Mouse (Mus musculus) G1E-ER4 (cell line): ENCODE data around the gene Med13l. TPM values are rescaled to one million over a fixed set of nuclear protein-coding genes. Genes with fewer than 3 reads are reported as not detected.

ENCODE experiments used
- GATA1 ChIP-seq: IDR thresholded peaks from one replicate; pipeline ENCODE4 v1.8.0; 2012; ENCODE audit warnings: low read length, inconsistent platforms
- polyA plus RNA-seq: library from polyadenylated mRNA; stranded (reverse); fragments of >175 nt; gene quantifications from 2 replicates; pipeline ENCODE4 v1.2.3, GENCODE M21; 2012

Gene Med13l
- polyA plus RNA-seq, 1 experiment: 4.9 TPM

DNA sequence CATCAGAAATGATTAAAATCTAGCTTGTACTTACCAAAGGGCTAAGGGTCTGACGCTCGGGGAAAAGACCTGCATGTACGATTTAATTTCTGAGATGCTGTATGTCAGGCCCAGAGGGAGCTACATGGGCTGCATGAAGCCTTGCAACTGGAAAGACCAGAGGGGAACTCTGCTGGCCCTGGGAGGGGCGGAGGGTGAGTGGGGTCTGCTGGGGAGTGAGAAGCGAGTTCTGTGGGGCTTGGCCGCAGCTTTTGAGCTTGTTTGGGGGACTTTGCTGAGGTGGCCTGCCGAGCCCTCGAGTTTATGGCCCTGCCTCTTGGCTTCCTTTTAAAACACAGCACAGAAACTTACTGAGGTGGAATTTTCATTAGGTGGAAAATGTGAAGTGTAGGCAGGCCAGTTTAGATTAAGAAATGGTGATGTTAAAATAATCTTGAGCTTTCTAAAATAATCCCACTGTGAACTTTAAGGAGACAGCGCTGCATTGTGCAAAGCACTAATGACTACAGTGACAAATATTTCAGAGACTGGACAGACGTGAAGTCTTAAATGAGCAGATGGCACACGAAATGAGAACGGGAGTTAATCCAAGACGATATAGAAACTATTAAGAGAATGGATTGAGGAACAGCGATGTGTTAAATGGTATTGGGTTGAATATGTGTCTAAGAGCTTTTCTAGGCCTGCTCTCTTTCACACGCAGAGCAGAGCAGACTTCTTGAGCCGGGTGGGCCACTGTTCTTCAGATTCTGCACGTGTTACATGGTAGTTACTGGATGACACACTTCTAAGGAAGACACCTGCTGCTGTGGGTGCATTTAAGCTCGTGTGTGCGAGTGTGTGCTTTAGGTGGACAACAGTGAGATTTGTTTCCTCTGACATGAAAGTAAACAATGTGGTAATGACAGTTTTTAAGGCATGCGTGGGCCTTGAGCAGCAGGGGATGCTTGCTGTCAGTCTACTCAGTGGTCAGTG lies 9.4 kb downstream of the Med13l start:
- TF ChIP-seq GATA1: no peak

DNA sequence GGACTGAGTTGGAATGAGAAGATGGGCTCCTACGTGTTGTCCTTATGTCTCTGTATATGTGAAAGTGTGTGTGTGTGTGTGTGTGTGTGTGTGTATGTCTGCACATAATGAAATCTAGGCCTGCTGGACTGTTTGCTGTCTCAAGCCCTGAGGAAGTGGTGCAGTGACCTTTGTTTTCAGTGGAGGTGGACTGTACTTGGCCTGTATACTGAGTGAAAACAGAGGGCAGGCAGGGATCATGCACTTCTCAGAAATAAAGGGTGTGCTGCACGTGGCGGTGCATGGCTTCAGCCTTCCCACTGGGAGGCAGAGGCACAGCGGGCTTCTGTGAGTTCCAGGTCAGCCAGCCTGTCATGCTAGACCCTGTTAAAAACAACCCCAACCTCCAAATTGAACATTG lies 11.0 kb downstream of the Med13l start:
- TF ChIP-seq GATA1: no peak

DNA sequence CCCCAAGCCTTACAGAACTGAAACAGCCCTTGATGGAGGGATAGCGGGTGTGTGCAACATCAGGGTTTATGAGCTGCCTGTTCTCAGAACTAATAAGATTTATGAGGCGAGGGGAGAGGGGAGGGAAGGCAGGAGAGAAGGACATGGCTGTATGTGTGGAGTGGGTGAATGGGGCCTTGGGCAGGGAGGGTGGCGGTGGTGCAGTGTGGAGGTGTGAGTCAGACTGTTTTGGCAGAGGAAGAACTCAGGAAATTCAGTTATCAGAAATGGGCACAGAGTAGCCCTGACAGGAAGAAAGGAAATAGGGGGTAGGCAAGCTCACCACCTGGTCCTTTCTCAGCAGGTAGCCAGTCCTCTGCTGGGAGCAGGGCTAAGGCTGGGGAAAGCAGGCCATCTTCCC lies 13.8 kb downstream of the Med13l start:
- TF ChIP-seq GATA1: no peak

DNA sequence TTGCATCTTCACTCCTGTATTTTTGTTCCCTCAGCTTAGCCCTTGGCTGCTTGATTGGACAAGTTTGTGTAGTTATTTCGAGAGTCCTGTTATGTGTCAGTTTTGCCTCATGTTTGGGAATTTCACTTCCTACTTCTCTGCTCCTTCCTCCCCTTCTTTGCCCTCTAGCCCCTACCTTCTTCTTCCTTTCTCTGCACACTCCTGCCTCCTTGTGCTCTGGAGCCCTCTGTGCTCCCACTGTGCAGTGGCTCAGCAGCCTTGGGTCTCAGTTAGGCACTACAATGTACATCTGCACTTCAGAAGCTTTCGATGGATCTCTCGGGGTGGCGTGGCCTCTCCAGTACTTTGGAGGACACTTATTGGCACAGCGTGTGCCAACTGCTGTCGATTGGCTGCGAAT lies 14.5 kb downstream of the Med13l start:
- TF ChIP-seq GATA1: no peak

DNA sequence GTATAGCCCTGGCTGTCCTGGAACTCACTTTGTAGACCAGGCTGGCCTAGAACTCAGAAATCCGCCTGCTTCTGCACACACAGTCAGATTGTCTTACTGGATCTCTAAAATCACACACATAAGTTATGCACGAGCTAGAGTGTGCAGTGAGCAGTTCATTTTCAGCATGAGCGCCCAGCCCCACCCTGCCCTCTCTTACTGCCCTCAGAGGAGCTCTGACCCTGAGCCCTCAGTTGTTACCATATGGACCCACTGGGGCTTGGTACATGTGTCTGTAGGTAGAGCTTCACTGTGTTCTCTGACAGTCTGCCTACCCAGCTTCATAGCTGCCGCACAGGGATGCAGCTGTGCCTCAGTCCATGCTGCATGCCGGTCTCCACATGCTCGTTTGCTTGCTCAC lies 15.4 kb downstream of the Med13l start:
- no peak for TF ChIP-seq GATA1

DNA sequence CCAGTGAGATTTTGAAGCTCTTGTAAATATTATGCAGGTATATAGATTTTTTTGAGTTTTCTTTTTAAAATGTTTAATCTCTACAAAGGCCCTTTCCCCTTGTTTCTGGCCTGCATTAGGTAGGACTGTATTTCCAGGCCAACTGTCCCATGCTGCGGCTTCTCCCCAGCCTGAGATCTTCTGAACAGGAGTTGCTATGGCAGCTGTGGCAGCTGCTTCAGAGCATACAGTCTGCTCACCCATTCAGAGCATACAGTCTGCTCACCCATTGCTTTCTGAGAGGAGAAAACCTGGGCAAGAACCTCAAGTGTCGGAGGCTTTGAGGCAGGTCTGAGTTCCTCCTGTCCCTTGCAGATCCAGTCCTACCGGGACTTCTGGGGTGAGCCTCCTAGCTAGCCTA lies 16.3 kb downstream of the Med13l start:
- no peak for TF ChIP-seq GATA1

DNA sequence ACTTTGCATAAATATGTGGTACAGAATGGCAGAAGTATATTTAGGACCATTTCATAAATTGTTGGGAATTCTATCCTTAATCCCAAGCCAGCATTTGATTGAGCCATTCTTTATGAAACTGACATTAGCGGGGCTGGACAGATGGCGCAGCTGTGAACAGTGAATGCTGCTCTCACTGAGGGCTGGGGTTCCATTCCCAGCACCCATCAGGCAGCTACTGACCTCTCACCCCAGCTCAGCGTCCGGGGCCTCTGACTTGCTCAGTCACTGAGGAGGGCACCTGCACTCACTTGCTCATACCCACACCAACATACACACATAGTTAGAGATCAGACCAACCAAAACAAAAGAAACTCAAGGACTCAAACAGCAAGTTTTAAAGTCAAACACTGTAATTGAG lies 24.9 kb downstream of the Med13l start:
- TF ChIP-seq GATA1: no peak

DNA sequence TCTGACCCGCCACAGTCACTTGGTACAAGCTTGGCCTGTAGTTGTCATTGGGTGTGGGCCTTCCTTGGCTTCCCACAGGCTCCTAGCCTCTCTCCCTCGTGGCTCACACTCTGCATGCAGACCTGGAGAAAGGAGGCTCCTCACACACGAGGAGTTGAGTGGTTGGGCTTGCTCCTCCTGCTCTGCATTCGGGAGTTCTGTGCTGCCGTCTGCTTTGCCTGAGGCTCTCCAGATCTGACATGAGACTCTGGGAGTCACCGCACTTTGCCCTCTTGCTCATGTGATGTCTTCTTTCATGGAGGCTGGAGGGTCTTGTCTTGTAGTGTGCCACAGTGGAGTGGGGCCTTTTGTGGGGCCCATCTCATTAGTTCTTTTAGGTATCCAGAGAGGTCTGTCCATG lies 26.1 kb downstream of the Med13l start:
- no peak for TF ChIP-seq GATA1

DNA sequence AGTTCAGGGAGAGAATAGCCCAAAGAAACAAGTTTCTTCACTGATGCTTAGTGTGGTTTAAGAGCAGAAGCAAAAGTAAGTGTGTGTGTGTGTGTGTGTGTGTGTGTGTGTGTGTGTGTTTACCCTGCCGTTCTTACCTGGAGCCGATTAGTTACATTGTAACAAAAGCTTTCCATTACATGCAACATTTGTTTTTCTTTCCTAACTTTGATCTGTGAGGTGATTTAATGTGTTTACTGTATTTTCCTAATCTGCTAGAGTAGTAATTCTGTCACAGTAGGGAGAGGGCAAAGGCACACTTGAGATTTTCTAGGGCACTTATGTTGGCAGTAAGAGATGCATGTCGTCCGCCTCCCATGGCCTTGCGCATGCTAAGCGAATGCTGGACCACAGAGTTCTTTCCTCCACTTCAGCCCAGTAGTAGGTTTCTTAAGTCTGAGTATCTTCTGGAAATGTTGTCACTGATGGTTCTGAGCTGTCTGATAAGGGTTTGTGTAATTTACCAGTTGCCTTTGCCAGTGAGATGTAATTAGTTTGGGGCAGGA lies 28.0 kb downstream of the Med13l start:
- no peak for TF ChIP-seq GATA1

DNA sequence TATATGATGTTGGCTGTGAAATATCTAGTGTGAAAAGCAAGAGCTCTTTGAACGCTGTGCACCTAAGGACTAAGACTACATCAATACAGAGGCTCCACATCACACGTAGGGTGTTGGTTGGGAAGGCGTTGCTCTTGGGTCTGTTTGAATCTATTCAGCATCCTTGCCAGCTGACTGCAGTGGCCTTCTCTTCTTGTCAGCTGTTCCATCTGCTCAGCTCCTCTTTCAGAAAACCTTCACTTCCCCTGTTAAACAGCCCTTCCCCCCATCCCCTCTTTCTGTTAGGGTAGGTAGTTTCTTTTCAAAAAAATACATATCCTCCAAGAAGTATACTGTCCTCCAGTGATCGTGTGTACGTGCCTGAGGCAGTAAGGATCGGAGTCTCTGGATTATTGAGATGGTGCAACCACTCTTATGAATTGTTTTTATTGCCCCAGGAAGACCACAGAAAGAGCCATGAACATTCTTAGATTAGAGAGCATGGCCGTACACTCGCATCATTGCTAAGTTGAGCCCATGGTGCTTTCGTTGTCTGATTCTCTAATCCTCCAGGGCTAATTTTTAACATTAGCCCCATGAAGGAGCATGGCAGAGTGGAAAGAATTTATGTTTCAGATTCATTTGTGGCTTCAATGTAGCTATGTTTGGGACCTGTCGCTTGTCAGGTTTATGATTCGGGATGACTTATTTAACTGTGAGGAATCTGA lies 28.9 kb downstream of the Med13l start:
- no peak for TF ChIP-seq GATA1

DNA sequence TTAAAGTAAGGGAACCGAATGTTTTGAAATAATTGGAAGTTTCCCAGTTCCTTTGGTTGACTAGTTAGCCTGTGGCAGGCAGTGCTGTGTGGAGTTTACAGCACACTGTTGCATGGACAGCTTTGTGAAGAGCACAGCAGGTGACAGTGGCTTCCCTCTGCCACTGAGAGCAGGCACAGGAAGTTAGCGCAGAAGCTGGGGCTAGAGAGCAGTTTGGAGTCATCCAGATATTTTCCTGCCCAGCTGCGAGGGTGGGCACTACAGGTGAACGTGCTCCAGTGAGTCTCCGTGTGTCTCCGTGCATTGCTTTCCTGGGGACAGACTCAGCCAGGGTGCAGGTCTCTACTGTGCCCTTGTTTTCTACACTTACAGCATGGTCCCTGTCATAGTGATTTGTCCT lies 30.4 kb downstream of the Med13l start:
- TF ChIP-seq GATA1: no peak

DNA sequence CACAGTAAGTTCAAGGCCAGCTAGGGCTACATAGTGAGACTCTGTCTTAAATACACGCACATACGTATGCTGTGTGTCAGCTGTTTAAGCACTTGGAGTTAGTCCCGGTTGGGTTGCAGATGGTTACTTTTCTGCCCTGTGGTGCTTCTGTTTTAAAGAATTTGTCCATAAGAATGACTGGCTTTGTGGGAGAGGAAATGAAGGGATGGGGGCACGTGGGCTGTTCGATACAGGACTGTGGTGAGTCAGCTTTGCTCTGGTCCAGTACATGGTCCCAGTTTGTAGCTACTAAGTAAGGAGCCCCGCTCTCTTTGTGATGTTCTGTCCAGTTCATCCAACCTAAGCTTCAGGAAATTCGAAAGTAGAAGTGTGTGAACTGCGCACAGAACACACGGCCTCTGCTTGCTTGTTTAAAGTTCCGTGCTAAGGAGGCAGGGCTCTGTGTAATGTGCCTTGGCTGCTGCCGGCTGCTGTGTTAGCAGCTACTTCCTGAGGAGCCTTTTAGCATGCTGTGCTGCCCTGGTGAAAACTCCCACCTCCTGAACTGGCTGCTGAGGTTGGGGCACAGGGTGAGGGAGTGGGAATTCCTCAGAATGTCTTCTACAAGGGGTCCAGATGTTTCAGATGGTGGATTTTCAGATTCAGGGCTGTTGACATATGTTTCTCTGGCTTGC lies 31.5 kb downstream of the Med13l start:
- TF ChIP-seq GATA1: no peak

DNA sequence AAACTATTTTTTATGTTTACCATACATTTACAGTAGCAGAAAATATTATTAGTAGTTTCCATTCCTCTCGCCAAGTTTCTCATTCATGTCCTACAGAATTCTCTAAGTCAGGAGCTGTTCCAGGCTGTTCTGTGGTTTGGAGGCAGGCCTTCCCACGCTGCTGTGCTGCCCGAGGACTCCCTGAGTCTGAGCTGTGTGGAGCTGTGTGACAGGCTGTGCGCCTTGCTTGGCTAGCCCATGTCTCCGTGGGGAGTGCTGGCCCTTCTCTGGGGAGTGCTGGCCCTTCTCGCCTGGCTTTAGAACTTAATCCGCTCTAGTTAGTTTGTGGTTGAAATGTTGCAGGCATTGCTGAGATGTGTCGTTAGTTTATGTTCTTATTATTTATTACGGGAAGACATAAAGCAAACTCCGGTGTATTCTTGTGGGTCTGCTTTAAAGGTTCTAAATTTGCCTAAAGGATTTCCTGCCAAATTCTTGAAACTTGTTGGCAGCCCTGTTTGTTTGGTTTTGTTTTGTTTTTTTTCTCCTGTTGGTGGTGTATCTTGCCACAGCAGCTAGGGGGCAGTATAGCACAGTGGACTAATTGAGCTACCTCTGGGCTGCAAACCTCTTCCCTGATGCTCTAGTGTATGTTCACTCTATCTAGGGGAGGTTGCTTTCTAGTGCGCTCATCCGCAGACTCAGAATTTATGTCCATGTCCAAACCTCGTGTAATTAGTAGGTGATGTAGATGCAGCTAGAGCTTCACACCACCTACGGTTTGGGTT lies 34.2 kb downstream of the Med13l start:
- TF ChIP-seq GATA1: no peak

DNA sequence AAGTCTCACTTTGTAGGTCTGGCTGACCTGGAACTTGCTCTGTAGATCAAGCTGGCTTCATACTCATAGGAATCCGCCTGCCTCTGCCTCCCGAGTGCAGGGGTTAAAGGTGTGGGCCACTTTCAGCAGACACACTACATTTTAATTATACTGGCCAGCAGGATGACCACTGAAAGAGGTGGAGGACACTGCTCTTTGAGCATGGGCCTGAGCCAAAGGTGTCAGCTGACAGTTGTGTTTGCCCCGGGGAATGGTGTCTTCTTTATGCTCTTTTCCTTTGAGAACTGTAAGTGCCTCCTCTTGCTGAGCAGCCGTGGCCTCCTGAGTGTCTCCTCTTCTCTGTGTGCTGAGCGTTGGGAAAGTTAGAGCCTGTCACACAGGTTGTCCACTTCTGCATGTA lies 35.4 kb downstream of the Med13l start:
- TF ChIP-seq GATA1: no peak

DNA sequence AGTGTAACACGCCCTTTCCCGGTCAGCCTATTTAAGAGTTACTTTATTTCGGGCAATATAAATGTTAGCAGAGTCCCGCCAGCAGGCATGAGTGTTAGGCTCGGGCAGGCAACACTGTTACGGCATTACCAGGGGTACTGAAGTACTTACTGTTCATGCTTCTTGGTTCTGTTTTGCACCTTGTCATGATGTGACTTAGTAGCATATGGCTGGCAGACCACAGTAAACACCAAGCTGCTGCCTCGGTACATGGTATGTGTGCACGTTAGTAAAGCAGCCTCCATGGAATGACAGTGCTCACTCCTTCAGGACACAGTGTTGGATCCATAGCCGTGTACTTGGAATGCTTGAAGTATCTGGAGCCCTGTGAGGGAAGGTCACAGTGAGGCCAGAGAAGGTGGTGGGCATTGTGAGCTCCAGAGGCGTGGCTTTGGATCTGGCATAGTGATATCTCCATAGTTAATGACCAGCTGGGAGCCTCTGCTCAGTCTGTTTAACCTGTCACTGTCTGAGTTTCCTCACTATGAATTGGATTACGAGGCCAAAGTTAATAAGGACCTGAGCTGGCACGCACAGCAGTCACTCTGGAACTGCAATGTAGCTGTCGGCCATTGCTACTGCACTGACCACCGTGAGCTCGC lies 36.1 kb downstream of the Med13l start:
- no peak for TF ChIP-seq GATA1
